Mouse (Mus musculus): ENCODE results near the gene Tas2r118.

Gene Tas2r118

DNA sequence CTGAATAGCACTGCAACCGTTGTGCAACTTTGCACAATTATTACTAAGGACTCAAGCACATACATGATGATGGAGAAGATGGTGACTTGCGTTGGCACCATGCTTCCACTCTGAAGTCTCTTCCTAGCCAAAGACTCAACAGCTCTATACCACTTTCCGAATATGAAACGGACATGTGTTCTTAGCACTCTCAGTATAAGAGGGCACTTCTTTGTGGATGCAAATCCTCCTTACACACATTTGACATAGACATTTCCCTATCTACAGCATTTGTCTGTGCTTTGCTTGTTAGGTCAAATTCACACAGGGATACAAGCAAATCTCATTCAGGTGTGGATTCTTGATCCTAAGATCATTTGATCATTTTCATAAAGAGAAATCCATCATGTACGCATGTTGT, at the start of gene Tas2r118:
Gene Tas2r118 (minus strand): TSS at position 101 of the 400 bp plus-strand sequence.
- no peak for DNase-seq (ENCODE audit: low read depth, low spot score)

DNA sequence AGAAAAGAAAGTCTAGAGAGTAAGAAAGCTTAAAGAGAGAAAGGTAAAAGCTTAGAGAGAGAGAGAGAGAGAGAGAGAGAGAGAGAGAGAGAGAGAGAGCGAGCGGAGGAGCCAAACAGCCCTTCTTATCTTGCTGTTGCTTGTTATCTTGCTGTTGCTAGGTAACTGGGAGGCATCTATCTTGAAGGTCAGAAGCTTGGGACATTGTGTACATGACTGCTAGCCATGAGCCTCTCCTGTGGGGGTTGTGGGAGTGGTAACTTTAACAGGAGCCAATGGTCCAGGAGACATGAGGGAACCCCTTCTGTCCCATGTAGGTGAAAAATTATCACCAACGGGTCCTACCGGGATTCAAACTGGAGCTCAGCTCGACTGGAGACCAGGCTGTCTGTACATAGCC, 48.5 kb upstream of the Tas2r118 start:
- DNase-seq (ENCODE audit: low read depth, low spot score), result no peak

DNA sequence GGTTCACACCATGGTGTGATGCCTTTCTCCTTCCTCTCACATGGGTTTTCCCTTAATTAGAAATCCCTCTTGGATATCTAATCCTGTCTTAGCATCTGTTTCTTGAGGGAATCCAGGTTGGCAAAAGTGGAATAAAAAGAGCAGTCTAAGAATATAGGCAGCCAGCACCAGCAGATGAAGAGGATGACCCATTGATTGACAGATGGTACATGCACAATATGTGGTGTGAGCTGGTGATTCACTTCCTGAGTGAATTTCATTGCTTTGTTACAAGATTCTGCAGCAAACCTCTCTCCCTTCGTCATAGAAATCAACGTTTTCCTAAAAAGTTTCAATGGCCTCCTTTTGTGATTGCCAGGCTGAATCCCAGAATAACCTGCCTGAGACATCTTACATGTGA, 23.4 kb upstream of the Tas2r118 start:
- no peak for DNase-seq (ENCODE audit: low read depth, low spot score)

DNA sequence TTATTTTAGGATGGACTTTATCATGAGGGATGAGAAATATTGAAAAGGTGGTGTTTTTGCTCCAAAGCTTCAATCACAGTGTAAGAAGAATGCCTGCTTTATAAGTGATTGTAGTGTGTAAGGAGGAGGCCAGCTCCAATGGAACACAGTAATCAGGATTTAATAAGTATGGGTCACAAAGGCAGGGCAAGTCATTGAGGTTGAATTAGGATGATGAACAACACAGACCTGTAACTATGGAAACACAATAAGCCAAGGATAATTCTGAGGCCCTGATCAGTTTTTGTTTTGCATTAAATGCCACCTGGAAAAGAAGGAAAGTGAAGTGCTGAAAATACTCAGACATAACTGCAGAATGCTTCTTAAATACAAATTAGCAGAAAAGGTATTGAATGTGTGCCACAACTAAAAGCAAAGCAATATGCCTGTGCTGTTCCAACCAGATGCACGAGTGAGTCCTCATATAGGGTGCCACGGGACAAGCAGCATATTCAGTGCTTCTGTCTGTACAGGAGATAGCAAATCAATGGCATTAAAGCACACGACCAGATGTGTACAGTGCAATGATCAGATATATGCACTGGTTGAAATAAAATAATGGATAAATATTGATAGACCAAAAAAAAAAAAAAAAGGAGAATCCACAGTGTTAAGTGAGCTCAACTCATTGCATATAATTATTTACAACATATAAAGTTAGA, 21.0 kb upstream of the Tas2r118 start:
- no peak for DNase-seq (ENCODE audit: low read depth, low spot score)

DNA sequence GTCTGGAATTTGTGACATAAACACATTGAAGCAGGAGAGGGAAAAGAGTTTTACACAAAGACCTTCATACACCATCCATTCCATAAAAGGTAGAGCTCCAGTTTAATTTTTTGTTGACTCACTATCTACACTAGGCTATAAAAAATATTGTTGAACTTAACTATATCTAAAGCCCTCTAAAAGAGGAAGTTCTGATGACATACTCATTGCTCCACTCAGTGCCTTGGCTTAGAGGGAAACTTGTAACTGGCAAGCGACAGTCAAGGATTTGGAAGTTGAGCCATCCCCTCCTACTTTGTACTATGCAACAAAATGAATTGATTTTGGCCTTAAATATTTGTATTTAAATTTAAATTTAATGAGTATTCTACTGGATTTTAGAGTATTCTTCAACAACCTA, 16.4 kb upstream of the Tas2r118 start:
- DNase-seq (ENCODE audit: low read depth, low spot score), result no peak

DNA sequence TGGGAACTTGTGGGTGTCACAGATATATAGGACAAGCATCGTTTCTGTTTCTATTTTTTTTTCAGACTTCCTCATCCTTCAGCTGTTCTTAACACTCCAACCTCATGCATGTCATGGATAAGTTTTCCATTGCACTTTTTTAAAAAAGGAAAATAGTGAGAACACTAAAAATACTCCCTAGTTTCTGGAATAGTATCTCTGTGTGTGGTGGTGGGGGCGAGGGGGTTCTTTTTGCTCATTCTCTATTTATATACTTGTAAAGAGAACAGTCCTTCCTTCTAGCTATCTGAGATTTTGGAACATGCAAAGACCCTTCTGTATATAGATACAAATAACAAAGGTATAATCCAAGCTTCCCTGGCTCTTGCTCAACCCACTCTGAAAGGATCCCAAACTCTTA, 2.9 kb downstream of the Tas2r118 start:
- DNase-seq (ENCODE audit: low read depth, low spot score), result no peak

DNA sequence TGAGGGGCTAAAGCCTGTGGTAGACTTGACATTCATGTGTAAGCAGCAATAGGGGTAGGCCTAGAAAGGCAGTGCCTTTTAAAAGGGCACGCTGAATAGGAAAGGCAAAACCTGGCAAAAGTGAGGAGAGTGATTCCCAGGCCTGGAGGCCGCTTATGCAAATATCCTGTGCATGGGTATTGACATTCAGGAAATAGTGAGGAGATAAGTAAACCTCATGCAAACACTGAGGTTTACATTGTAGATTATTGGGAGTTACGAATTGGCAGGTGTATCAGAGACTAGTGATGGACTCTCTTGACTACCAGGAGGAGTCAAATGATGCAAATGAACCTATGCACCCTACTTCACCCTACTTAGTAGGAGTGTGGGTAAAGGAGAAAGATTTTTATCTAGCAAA, 3.9 kb downstream of the Tas2r118 start:
- no peak for DNase-seq (ENCODE audit: low read depth, low spot score)

DNA sequence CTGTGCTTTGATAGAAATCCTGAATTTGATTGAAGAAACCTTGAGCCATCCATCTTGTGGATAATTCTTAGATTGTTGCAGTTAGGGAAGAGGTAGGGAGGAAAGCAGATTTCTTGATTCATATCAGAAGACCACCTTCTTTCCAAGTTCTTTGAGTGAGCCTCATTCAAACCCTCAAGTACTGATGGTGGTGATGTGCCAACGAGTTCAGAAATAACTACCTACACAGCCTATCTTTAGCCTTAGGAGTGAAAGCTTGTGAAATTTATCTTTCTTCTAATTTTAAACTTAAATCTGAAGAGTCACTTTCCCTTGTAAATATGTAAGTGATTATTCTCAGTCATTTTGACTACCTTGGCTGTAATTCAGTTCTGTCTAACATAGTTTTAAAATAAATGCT, 6.1 kb downstream of the Tas2r118 start:
- no peak for DNase-seq (ENCODE audit: low read depth, low spot score)

DNA sequence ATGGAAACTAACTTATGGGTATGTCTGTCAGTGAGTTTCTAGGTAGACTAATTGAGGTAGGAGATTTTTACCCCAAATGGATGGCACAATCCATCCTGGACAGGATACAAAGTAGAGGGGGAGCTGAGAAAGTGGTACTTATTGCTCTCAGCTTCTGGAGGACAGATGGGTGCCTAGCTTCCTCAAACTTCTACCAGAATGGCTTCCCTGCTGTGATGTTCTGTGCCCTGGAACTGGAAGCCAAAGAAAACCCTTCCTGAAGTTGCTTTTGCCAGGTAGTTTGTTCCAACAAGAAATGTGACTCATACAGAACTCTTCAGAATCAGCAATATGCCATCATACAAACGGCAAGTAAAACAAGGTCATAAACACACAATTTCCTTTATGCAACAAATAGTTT, 29.1 kb downstream of the Tas2r118 start:
- DNase-seq (ENCODE audit: low read depth, low spot score), result no peak

DNA sequence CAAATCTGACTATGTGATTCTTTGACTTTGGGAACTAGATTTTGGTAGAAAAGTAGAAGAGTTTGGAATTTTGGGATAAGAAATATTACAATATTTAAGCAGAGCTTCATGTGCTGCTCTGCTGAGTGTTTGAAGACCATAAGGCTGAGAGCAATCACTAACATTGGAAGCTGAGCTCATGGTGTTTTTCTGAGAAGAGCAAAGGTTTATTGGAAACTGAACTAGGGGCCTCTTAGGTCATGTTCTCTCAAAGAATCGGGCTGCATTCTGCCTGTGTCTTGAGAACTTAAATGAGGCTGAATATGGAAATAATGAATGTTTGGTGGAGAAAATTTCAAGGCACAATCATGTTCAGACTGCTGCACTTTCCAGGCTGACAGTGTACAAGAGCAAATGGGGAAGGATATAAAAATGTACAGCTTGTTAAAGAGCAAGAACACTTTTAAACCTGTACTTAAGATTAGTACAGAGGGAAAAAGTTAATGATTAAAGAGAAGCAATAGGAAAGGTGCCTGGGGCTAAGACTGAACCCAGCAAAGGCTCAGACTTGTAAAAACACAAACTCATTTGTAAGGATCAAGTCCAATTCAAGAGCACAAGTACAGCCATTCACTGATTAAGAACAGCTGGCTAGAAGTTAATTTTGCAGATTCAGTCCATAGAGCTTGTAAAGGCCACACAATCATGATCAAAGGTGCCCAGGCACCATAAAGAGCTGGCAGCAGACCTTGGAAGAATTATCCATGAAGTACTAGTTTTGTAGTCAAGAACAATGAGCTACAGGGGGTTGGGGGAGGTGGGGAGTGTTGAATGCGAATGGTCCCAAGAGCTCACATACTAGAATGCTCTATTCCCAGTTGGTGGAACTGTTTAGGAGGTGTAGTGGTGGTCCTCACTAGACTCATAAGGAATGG, 31.0 kb downstream of the Tas2r118 start:
- no peak for DNase-seq (ENCODE audit: low read depth, low spot score)

DNA sequence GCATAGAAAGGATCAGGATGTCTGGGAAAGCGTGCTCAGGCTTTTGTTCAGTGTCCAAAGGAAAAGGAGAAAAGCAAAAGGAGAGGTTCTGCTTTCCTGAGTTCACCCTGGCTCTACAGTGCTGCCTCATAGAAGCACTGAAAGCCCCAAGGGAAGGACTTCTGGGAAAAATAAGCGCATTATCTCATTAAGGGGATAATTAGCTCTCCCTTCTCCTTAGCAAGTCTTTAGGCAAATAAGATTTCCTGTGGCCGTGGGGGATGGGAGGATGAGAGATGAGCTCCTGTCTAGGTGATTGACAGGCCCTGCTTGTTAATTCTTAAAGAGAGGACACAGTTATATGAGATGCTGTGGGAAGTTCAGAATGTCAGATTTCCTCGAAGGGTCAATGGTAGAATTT, 33.4 kb downstream of the Tas2r118 start:
- DNase-seq (ENCODE audit: low read depth, low spot score), result no peak

DNA sequence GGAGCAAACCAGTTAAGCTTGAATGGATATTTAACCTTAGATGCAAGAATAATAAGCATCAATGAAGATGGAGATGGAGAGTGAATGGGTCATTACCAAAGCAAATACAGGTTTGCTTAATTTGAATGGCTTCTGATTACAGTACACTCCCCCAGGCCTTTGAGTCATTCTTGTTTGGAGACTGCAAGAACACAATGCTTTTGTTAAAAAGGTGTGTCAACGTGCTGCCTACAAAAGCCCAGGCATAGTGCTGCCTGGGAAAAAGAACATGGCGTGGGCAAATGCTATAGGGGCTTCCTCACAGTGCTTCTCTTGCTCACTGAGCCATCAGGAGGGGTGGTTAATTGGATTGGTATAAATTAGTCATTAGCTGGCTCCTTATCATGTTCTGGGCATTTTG, 46.1 kb downstream of the Tas2r118 start:
- DNase-seq (ENCODE audit: low read depth, low spot score), result no peak

All from skeletal muscle tissue, adult 2 months (tissue).